Mouse (Mus musculus): ENCODE results near the gene Wdr66.

The Wdr66 gene

DNA sequence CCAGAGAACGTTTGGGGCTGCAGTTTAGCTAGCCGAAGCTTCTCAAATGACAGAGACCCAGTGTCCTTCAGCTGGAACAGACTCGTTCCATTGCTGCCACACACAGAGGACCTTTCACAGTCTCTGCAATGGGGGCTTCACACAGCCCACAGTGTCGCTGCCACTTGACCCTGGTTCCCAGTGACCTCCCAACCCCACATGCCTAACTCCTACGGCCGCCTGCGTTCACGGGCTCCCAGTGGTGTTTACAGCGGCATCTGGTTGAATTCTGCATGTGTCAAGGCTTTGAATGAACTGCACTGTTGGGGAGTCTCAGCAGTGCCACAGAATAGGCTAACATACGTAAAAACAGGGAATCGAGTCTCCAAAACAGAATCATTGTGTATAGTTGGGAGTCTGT, 19.0 kb downstream of the Wdr66 start:
- DNase-seq (ENCODE audit: low read depth, low spot score), result no peak

- no peak for DNase-seq (ENCODE audit: low read depth, low spot score)
These were observed 21.0 kb downstream of the Wdr66 start for GRCm38 (mm10) chr5:123272927-123273326.

DNA sequence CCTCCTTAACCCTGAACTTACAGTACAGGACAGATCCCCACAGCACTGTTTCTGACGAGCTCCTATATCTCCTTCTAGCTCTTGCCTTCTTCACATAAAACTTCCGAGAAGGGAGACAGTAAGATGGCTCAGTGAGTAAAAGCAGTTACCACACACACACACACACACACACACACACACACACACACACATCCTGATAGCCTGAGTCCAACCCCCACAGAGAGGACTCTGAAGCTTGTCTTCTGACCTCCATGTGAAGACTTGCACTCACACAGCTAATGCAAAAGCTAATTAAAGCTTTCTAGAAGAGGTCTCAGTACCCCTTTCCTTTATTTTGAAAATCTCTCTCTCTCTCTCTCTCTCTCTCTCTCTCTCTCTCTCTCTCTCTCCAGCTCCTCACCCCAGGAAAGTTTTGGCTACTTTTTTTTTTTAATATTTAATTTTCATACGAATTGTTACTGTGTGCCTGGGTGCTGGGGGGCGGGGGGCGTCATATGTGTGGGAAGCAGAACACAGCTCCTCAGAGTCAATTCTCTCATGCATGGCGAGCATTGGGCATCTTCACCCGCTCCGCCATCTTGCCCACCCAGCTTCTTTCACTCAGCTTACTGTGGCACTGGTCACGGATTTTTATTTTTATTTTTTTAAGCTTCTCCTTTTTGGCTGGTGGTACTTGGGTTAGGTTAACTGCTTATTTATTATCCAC, 24.9 kb downstream of the Wdr66 start:
- no peak for DNase-seq (ENCODE audit: low read depth, low spot score)

DNA sequence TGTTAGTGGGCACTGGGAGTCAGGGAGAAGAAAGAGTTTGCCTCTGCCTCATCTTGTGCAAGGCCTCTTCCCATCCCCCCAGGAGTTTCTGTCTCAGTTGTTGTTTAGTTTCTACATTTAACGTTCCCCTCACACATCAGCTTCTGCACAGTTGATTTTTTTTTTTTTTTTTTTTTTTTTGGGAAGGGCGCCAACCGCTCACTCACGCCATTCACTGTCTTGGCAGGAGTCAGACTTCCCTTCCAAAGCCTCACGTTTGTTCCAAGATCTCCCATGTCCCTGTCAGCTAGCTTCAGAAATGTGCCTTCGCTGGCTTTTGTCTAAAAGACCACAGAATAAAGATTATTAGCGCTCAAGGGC, 25.4 kb downstream of the Wdr66 start:
- no peak for DNase-seq (ENCODE audit: low read depth, low spot score)

GRCm38 (mm10) chr5:123277704-123278103, 25.8 kb downstream of the Wdr66 start:
- no peak for DNase-seq (ENCODE audit: low read depth, low spot score)

GRCm38 (mm10) chr5:123279248-123279647, 27.3 kb downstream of the Wdr66 start:
- DNase-seq (ENCODE audit: low read depth, low spot score), result no peak

DNA sequence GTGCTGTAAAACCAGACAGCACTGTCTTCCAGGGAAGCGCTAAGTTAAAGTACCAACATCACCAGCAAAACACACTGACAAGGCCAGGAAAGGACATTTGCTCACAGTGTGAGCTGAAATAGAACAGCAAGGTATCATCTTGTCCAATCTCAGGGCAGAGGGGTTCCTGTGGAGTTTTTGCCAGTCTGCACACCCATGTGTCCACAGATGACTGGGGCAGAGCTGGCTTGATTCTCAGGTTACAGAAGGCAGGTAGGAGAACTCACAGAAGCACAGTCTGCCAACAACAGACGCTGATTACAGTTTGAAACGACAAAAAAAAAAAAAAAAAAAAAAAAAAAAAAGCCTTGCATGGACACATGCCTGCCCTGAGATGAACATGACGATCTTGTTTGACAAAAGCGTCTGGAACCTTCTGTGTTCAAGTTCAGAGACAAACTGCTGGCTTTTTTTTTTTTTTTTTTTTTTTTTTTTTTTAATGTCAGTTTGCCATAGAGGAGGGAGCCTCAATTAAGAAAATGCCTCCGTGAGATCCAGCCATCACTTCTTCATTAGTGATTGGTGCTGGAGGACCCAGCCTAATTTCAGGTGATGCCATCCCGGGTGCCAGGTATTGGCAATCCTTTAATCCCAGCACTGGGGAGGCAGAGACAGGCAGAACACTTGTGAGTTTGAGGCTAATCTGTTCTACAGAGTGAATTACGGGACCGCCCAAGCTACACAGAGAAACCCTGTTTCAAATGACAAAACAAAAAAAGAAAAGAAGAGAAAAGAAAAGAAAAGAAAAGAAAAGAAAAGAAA, 29.6 kb downstream of the Wdr66 start:
- no peak for DNase-seq (ENCODE audit: low read depth, low spot score)

DNA sequence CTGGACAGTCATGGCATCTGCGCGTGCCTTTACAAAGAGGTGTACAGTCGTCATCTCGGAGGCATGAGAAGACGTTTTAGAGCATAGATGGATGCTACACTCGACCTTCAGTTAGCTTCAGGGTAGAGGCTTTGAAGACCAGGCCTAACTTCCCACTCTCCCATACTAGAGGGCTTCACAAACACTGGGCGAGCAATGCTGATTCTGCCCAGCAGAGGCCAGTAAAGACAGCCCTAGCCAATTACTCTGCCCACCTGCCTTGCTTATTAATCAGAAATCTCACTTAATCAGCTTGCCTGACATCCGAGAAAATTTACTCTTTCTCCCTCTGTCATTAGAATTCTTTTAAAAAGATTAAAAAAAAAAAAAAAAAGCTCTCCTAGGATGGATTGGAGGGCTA, 33.3 kb downstream of the Wdr66 start:
- DNase-seq (ENCODE audit: low read depth, low spot score), result peak; percentile 42

DNA sequence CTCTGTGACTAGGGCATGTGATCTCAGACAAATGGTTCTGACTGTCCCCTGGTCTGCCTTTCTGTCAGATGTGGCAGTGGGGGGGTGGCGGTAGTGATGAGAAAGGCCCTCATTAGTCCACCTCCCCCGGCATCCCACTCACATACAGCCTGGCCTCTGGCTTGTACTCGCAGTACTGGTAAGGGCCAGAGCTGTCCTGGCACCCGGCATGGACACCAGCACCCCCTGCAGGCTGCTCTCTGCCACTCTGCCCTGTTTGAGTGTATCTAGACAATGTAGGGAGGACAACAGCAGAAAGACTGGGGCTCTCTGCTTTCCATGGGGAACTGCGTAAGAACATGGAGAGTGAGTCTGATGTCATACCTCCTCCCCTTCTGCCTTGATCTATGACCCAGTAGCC, 36.2 kb downstream of the Wdr66 start:
- peak; percentile 48 for DNase-seq (ENCODE audit: low read depth, low spot score)

GRCm38 (mm10) chr5:123294653-123295052, 42.8 kb downstream of the Wdr66 start:
- DNase-seq (ENCODE audit: low read depth, low spot score), result no peak

- peak; percentile 76 for DNase-seq (ENCODE audit: low read depth, low spot score)
These were observed 44.4 kb downstream of the Wdr66 start for GRCm38 (mm10) chr5:123296224-123296806.

DNA sequence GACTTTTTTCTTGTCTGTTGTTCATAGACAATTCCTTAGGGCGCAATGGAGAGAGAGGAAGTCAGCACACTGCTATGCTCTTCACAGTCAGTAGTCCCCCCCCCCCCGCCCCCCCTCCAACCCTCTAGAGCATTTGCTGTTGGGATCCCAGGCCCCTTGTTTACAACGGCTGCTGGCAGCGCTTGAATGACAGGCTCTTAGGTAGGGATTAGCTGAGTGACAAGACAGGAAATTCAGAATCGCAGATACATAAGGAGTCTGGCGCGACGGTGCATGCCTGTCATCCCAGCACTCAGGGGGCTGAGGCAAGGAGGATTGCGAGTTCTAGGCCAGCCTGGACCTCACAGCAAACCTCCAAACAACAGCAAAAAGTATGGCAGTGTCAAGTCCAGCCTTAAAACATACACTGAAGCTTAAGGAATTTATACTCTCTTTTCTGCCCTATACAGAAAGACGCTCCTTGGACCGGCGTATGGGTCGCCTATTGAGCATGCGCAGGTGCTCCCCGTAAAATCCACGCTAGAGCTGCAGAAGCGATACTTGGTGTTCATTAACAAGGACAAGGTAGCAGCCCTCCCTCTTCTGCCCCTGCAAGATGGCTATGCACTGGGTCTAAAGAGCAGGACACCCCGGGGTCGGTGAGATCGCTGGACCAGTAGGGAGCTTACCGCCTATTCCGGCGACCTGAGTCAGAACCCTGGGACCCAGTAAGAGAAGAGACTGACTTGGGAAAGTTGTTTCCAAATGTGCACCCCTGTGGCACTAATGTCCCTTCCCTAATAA, 45.3 kb downstream of the Wdr66 start:
- DNase-seq (ENCODE audit: low read depth, low spot score), result no peak

- no peak for DNase-seq (ENCODE audit: low read depth, low spot score)
These were observed 45.9 kb downstream of the Wdr66 start for GRCm38 (mm10) chr5:123297830-123298229.

DNA sequence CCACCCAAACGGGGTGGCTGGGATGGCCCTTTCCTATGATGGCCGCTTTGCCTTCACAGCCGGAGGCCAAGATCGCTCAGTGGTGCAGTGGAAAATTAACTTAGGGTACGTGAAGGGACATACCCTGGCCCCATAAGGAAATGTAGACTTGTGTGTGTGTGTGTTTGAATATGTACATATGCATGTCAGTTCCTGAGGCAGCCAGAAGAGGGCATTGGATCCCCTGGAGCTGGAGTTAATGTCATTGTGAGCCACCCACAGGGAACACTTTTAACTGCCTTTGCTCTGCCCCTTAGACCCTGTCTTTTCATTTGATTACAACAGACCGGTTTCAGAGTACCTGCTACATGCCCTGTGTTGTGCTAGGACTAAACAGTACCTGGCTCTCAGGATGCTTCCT, 46.6 kb downstream of the Wdr66 start:
- peak; percentile 71 for DNase-seq (ENCODE audit: low read depth, low spot score)

DNA sequence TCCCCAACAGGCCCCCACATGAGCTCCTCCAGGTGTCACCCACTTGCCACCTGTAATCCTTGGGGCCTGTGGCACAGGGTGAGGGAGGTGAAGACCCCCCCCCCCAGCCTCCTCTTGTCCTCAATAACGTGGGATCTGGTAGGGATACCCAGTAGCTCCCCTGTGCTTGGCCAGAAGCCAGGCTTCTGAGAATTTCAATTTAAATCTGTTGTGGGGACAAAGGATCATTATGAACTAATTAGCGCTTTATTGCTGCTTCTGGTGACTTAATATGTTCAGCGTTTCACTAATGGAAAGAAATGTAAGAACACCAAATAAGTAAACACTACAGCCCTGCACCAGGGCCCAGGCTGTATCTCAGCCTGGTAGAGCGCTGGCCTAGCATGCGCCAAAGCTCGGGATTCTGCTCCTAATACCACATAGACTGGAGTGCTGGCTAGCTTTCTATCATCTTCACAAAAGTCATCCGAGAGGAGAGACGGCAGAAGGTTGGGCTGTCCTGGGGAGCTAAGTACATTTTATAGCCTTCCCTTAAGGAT, 48.7 kb downstream of the Wdr66 start:
- no peak for DNase-seq (ENCODE audit: low read depth, low spot score)

DNA sequence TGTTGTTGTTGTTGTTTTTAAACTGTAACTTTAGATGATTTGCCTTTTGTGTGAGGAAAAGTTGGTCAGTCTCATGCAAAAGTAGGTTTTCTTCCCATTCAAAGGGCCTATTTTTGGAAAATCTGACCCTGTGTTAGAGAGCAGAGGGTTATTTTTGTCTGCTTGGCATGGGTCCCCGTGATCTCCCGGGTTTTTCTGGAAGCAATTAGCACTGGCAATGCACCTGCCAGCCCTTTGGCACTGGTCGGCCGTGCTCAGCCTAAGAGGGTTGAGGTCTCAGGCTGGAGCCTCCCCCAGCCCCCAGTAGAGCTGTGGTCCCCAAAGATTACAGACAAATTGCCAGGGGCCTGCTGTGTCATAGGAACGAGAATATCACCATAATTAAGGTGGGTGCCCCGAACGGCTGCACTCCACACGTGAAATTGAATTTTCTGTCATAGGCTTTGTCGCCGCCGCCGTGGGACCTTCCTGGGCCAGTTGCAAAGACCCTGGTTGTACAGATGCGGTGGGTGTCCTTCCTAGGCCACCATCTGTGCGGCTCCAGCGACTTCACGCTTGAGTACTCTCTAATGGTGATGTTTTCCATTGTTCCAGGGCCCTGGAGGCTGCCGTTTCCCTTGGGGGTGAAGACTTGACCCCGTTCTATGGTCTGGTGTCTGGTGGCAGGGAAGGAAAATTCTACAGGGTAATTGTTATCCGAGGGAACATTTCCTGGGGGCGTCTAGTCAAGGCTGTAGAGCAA, 50.0 kb downstream of the Wdr66 start:
- DNase-seq (ENCODE audit: low read depth, low spot score), result no peak

- DNase-seq (ENCODE audit: low read depth, low spot score), result no peak
These were observed 55.9 kb downstream of the Wdr66 start for GRCm38 (mm10) chr5:123307630-123308282.

- DNase-seq (ENCODE audit: low read depth, low spot score), result no peak
These were observed 57.9 kb downstream of the Wdr66 start for GRCm38 (mm10) chr5:123309816-123310215.

- DNase-seq (ENCODE audit: low read depth, low spot score), result no peak
These were observed 58.3 kb downstream of the Wdr66 start for GRCm38 (mm10) chr5:123310221-123310620.

- DNase-seq (ENCODE audit: low read depth, low spot score), result no peak
These were observed 61.2 kb downstream of the Wdr66 start for GRCm38 (mm10) chr5:123313058-123313630.

Data from R1 (cell line).